Comparison of ENCODE assay signal across 24 mouse cellular contexts in genomic region chr19:37203371-37203770, GRCm38 (mm10). TPM values are rescaled to one million over a fixed set of nuclear protein-coding genes. Genes with fewer than 3 reads are reported as not detected.
DNase-seq lines count a peak whose midpoint lies in the region; ATAC-seq and TF ChIP-seq lines count a peak whose summit lies in the region.
"Had no signal": no experiment of that assay in that cellular context is flagged by ENCODE, and none has a peak within 500 bp of the region (broad histone marks: within the 10 kb centered on the region; RNA-seq: fewer than 3 reads in every experiment).

No protein-coding gene starts in this region.

- H3K27me3 ChIP-seq in MEL (ENCODE audit: control insufficient read depth in 1 of 2, insufficient read depth in 2 of 2, low read length in 2 of 2), result no peaks in the 10 kb centered on the region
- H3K27me3 ChIP-seq in liver, postnatal 0 days (ENCODE audit: insufficient read depth, low read length), result no peaks in the 10 kb centered on the region
- H3K27me3 ChIP-seq: embryonic facial prominence, embryonic 12.5 days; embryonic facial prominence, embryonic 15.5 days; hindbrain, embryonic 13.5 days had no signal

- 67% methylated on average over 1 of the region's 1 CpGs for WGBS in liver, postnatal 0 days (ENCODE audit: insufficient replicate concordance)

- peak overlapping the region; percentile 45 for H3K27ac ChIP-seq in MEL (ENCODE audit: control insufficient read depth, low read depth, low read length)
- no peak overlapping the region for H3K27ac ChIP-seq in liver, postnatal 0 days (ENCODE audit: low read depth)
- H3K27ac ChIP-seq: embryonic facial prominence, embryonic 12.5 days; embryonic facial prominence, embryonic 15.5 days; forebrain, embryonic 13.5 days; hindbrain, embryonic 10.5 days; hindbrain, embryonic 13.5 days had no signal

- TF ChIP-seq CTCF in MEL (IDR thresholded peaks at IDR 0.05 in 2 of 3, conservative IDR thresholded peaks at IDR 0.05 in 1 of 3; ENCODE audit: control insufficient read depth in 1 of 3, insufficient read depth in 1 of 3, low read depth in 2 of 3, low read length in 3 of 3, poor library complexity in 1 of 3, severe bottlenecking in 1 of 3), result no peak
- no peak for TF ChIP-seq CTCF in liver, postnatal 0 days (IDR thresholded peaks at IDR 0.05; ENCODE audit: low read depth)

- peak; percentile 1 for DNase-seq in heart, adult 11 months
- DNase-seq in heart, postnatal 14 days, result no peak
- peak; percentile 57 for DNase-seq in MEL (ENCODE audit: low read depth, low spot score)
- no peak for DNase-seq in liver, postnatal 0 days
- DNase-seq in B cell, adult 2 months, result no peak
- no peak for DNase-seq in thymus, postnatal 4 days
- DNase-seq: adrenal gland, adult 2 months; adrenal gland, postnatal 14 days; cerebellum, adult 11 months; cerebellum, adult 2 months; cerebellum, adult 9-11 months; cerebellum, postnatal 25 days; gastrocnemius, postnatal 10 days; gastrocnemius, postnatal 36 days; heart, postnatal 36 days had no signal

- H3K4me2 ChIP-seq in liver, postnatal 0 days (ENCODE audit: low read depth, low read length), result no peak overlapping the region
- H3K4me2 ChIP-seq: embryonic facial prominence, embryonic 12.5 days; embryonic facial prominence, embryonic 15.5 days; forebrain, embryonic 13.5 days; heart, embryonic 11.5 days; hindbrain, embryonic 13.5 days had no signal

- no peak overlapping the region for H3K9ac ChIP-seq in MEL (ENCODE audit: control insufficient read depth, low read depth, low read length, poor library complexity, severe bottlenecking)
- H3K9ac ChIP-seq in liver, postnatal 0 days (replicated peaks), result no peak overlapping the region
- H3K9ac ChIP-seq: embryonic facial prominence, embryonic 12.5 days; embryonic facial prominence, embryonic 15.5 days; forebrain, embryonic 13.5 days; hindbrain, embryonic 13.5 days had no signal

- intact Hi-C loops in heart, postnatal 14 days (cut with DNase I), result no loop called here

- ATAC-seq in liver, postnatal 0 days, result no peak
- ATAC-seq: forebrain, embryonic 13.5 days; forebrain, embryonic 16.5 days; hindbrain, embryonic 16.5 days had no signal

- no peak for TF ChIP-seq POLR2A in MEL (IDR thresholded peaks at IDR 0.05; ENCODE audit: control insufficient read depth in 1 of 2, insufficient read depth in 1 of 2, low read depth in 1 of 2, low read length in 2 of 2, poor library complexity in 1 of 2)

- peaks cover 19 to 21% of the 10 kb centered on the region in 2 experiments for H3K4me1 ChIP-seq in MEL (ENCODE audit: control insufficient read depth in 1 of 2, insufficient read depth in 2 of 2, low read length in 2 of 2)
- H3K4me1 ChIP-seq in liver, postnatal 0 days (ENCODE audit: insufficient read depth), result peaks cover 18% of the 10 kb centered on the region
- H3K4me1 ChIP-seq: embryonic facial prominence, embryonic 12.5 days; embryonic facial prominence, embryonic 15.5 days had no signal

- peaks cover 0 to 30% of the 10 kb centered on the region in 2 experiments; a peak in 2 of 4 replicates for H3K36me3 ChIP-seq in MEL (ENCODE audit: control insufficient read depth in 1 of 2, insufficient read depth in 2 of 2, low read length in 2 of 2)
- no peaks in the 10 kb centered on the region for H3K36me3 ChIP-seq in liver, postnatal 0 days (replicated peaks; ENCODE audit: insufficient read depth, low read length)
- H3K36me3 ChIP-seq: embryonic facial prominence, embryonic 12.5 days; embryonic facial prominence, embryonic 15.5 days; G1E; hindbrain, embryonic 10.5 days; hindbrain, embryonic 13.5 days had no signal

- TF ChIP-seq EP300 in MEL (IDR thresholded peaks at IDR 0.05; ENCODE audit: low read depth in 1 of 2, low read length in 2 of 2), result peak; percentile 88 to 92
- TF ChIP-seq EP300 in liver, postnatal 0 days (IDR thresholded peaks at IDR 0.05; ENCODE audit: low read depth), result peak; percentile 83

- H3K4me3 ChIP-seq in MEL (ENCODE audit: control insufficient read depth in 1 of 2, insufficient read depth in 1 of 2, low read depth in 2 of 2, low read length in 2 of 2), result no peak overlapping the region
- H3K4me3 ChIP-seq in liver, postnatal 0 days (ENCODE audit: low read depth, low read length), result no peak overlapping the region
- H3K4me3 ChIP-seq: embryonic facial prominence, embryonic 12.5 days; embryonic facial prominence, embryonic 15.5 days; forebrain, embryonic 13.5 days; hindbrain, embryonic 10.5 days; hindbrain, embryonic 13.5 days had no signal

- no peaks in the 10 kb centered on the region for H3K9me3 ChIP-seq in MEL (replicated peaks; ENCODE audit: insufficient read depth, low read length)
- H3K9me3 ChIP-seq in liver, postnatal 0 days (ENCODE audit: low read length), result no peaks in the 10 kb centered on the region
- H3K9me3 ChIP-seq: embryonic facial prominence, embryonic 12.5 days; embryonic facial prominence, embryonic 15.5 days; forebrain, embryonic 13.5 days; G1E; hindbrain, embryonic 10.5 days; hindbrain, embryonic 13.5 days had no signal

- H3K79me2 ChIP-seq in MEL (ENCODE audit: control insufficient read depth, insufficient read depth, low read length, poor library complexity), result peaks cover 12% of the 10 kb centered on the region

- no peak for TF ChIP-seq RAD21 in MEL (IDR thresholded peaks at IDR 0.05; ENCODE audit: low read depth, low read length)

TF ChIP-seq in MEL, 35 proteins besides CTCF, POLR2A, EP300 and RAD21:
- TF ChIP-seq GATA1 (IDR thresholded peaks at IDR 0.05; ENCODE audit: low read depth, low read length) (peak; percentile 89), TAL1 (IDR thresholded peaks at IDR 0.05; ENCODE audit: low read length) (peak; percentile 67), TCF12 (IDR thresholded peaks at IDR 0.05; ENCODE audit: low read depth, low read length) (peak; percentile 93), ETS1 (IDR thresholded peaks at IDR 0.05; ENCODE audit: low read depth, low read length) (peak; percentile 80), UBTF (IDR thresholded peaks at IDR 0.05; ENCODE audit: borderline replicate concordance, insufficient read depth, low read depth, low read length) (no peak), RCOR1 (IDR thresholded peaks at IDR 0.05; ENCODE audit: low read depth, low read length) (peak; percentile 23; the same call in 1 of the 2 replicates)

RNA-seq across cellular contexts. Expression of gene March5, which starts 4.0 kb away (rescaled TPM):
- 10 to 100 TPM; 83.4 to 84.3 TPM for total RNA-seq in heart, postnatal 14 days (2021)
- 65.6 and 68.5 TPM in 2 replicates for total RNA-seq in MEL (2012; rRNA removed)
- 10 to 100 TPM in 1 of 2 experiments, not detected in 1; 83.5 TPM for polyA plus RNA-seq in MEL (2012; ENCODE audit: insufficient read depth in 1 of 2, insufficient read length in 2 of 2, low read depth in 1 of 2, low replicate concordance in 2 of 2, missing spikeins in 1 of 2)
- polyA plus RNA-seq in liver, postnatal 0 days (2015; fragmentation: Nextera tagmentation; extraction: Ambion mirVana), result 119 and 126 TPM in 2 replicates

RNA-seq across cellular contexts. Expression of gene Cpeb3, which starts 5.0 kb away (rescaled TPM):
- 10 to 100 TPM; 62.6 to 76.8 TPM for total RNA-seq in heart, postnatal 14 days (2021)
- 0.29 and 0.35 TPM in 2 replicates for total RNA-seq in MEL (2012; rRNA removed)
- under 1 TPM in 1 of 2 experiments, not detected in 1; 0.93 TPM for polyA plus RNA-seq in MEL (2012; ENCODE audit: insufficient read depth in 1 of 2, insufficient read length in 2 of 2, low read depth in 1 of 2, low replicate concordance in 2 of 2, missing spikeins in 1 of 2)
- polyA plus RNA-seq in liver, postnatal 0 days (2015; fragmentation: Nextera tagmentation; extraction: Ambion mirVana), result 2.1 and 2.8 TPM in 2 replicates

Comparison
In these comparisons a context has a peak if more than half of its experiments do, and no peak if none do; other contexts are left out.
1. DNase-seq: peak in heart, adult 11 months (single experiment) and MEL (single experiment); none in heart, postnatal 14 days (0 of 2), liver, postnatal 0 days (single experiment), B cell, adult 2 months (0 of 2) and thymus, postnatal 4 days (single experiment).
2. RNA of gene Cpeb3, which starts 5.0 kb away (total RNA-seq): 62.6 to 76.8 TPM in heart, postnatal 14 days; 0.29 to 0.35 TPM in MEL; every median in the first group is over 10 times any median in the second.